Comparison of ENCODE assay signal across 10 mouse cellular contexts in genomic region chr6:31356444-31357191, GRCm38 (mm10). TPM values are rescaled to one million over a fixed set of nuclear protein-coding genes. Genes with fewer than 3 reads are reported as not detected.
DNase-seq lines count a peak whose midpoint lies in the region; ATAC-seq and TF ChIP-seq lines count a peak whose summit lies in the region.
"Had no signal": no experiment of that assay in that cellular context is flagged by ENCODE, and none has a peak within 500 bp of the region (broad histone marks: within the 10 kb centered on the region; RNA-seq: fewer than 3 reads in every experiment).

No protein-coding gene starts in this region.

- no peak overlapping the region for H3K4me3 ChIP-seq in hindbrain, embryonic 10.5 days
- H3K4me3 ChIP-seq in hindbrain, embryonic 11.5 days (ENCODE audit: low read depth, low read length): no peak overlapping the region
- no peak overlapping the region for H3K4me3 ChIP-seq in midbrain, embryonic 12.5 days
- H3K4me3 ChIP-seq in kidney, embryonic 14.5 days (ENCODE audit: low read length): no peak overlapping the region
- H3K4me3 ChIP-seq: erythroblast, embryonic 14.5 days; liver, embryonic 13.5 days had no signal

- WGBS in hindbrain, embryonic 10.5 days: 90% methylated on average over 26 of the region's 26 CpGs
- 88% methylated on average over 26 of the region's 26 CpGs for WGBS in hindbrain, embryonic 11.5 days
- 81% methylated on average over 26 of the region's 26 CpGs for WGBS in midbrain, embryonic 12.5 days
- WGBS in kidney, embryonic 14.5 days: 89% methylated on average over 26 of the region's 26 CpGs

- H3K9ac ChIP-seq in hindbrain, embryonic 11.5 days (ENCODE audit: low read depth, low read length): no peak overlapping the region
- no peak overlapping the region for H3K9ac ChIP-seq in midbrain, embryonic 12.5 days (replicated peaks)
- H3K9ac ChIP-seq in kidney, embryonic 14.5 days (ENCODE audit: low read depth, low read length): no peak overlapping the region
- H3K9ac ChIP-seq: liver, embryonic 13.5 days had no signal

- DNase-seq in hindbrain, embryonic 10.5 days (ENCODE audit: low spot score): no peak
- no peak for DNase-seq in hindbrain, embryonic 11.5 days (ENCODE audit: low spot score)
- peak; percentile 30 for DNase-seq in brain, embryonic 14.5 days (ENCODE audit: low read depth)
- DNase-seq in heart, adult 9 months (ENCODE audit: low spot score in 2 of 2): peak; percentile 63 to 66
- no peak for DNase-seq in testis, postnatal 14 days (ENCODE audit: low spot score)
- DNase-seq: liver, embryonic 13.5 days; thymus, postnatal 14 days had no signal

- H3K4me1 ChIP-seq in hindbrain, embryonic 10.5 days (replicated peaks): peaks cover 12% of the 10 kb centered on the region; the same call in 1 of the 2 replicates
- H3K4me1 ChIP-seq in hindbrain, embryonic 11.5 days (replicated peaks; ENCODE audit: control insufficient read depth, insufficient read depth, low read length): no peaks in the 10 kb centered on the region
- H3K4me1 ChIP-seq in midbrain, embryonic 12.5 days: 0 out of 2 replicates have a peak, but pooled peaks cover 5% of the 10 kb centered on the region
- no peaks in the 10 kb centered on the region for H3K4me1 ChIP-seq in kidney, embryonic 14.5 days (ENCODE audit: control insufficient read depth, insufficient read depth, low read length)
- H3K4me1 ChIP-seq: liver, embryonic 13.5 days had no signal

- no peaks in the 10 kb centered on the region for H3K36me3 ChIP-seq in hindbrain, embryonic 10.5 days
- no peaks in the 10 kb centered on the region for H3K36me3 ChIP-seq in hindbrain, embryonic 11.5 days (ENCODE audit: control insufficient read depth, insufficient read depth, low read length)
- no peaks in the 10 kb centered on the region for H3K36me3 ChIP-seq in midbrain, embryonic 12.5 days
- H3K36me3 ChIP-seq in kidney, embryonic 14.5 days (ENCODE audit: control insufficient read depth, insufficient read depth, low read length): no peaks in the 10 kb centered on the region
- H3K36me3 ChIP-seq: liver, embryonic 13.5 days had no signal

- TF ChIP-seq POLR2A in brain, embryonic 14.5 days (IDR thresholded peaks at IDR 0.05; ENCODE audit: borderline replicate concordance, extremely low read depth, insufficient read depth, insufficient read length, poor library complexity, severe bottlenecking): no peak

- H3K9me3 ChIP-seq in hindbrain, embryonic 10.5 days: no peaks in the 10 kb centered on the region
- no peaks in the 10 kb centered on the region for H3K9me3 ChIP-seq in hindbrain, embryonic 11.5 days (ENCODE audit: control insufficient read depth, low read length)
- H3K9me3 ChIP-seq in midbrain, embryonic 12.5 days: no peaks in the 10 kb centered on the region
- H3K9me3 ChIP-seq in kidney, embryonic 14.5 days (ENCODE audit: control insufficient read depth, low read length): no peaks in the 10 kb centered on the region
- H3K9me3 ChIP-seq: liver, embryonic 13.5 days had no signal

- H3K27ac ChIP-seq in hindbrain, embryonic 10.5 days: peak overlapping the region; percentile 50; the same call in 1 of the 2 replicates
- no peak overlapping the region for H3K27ac ChIP-seq in hindbrain, embryonic 11.5 days (ENCODE audit: low read depth, low read length)
- peak overlapping the region; percentile 66 for H3K27ac ChIP-seq in midbrain, embryonic 12.5 days (replicated peaks)
- H3K27ac ChIP-seq in kidney, embryonic 14.5 days (ENCODE audit: low read depth, low read length): no peak overlapping the region
- H3K27ac ChIP-seq: liver, embryonic 13.5 days had no signal

- no peak for ATAC-seq in hindbrain, embryonic 11.5 days (ENCODE audit: low FRiP score)
- ATAC-seq in midbrain, embryonic 12.5 days (ENCODE audit: low FRiP score, low read depth): no peak
- ATAC-seq in kidney, embryonic 14.5 days (ENCODE audit: low FRiP score, low TSS enrichment): no peak

- TF ChIP-seq CTCF in brain, embryonic 14.5 days (IDR thresholded peaks at IDR 0.05; ENCODE audit: borderline replicate concordance, extremely low read depth, insufficient read depth, insufficient read length): no peak

- H3K4me2 ChIP-seq in hindbrain, embryonic 11.5 days (replicated peaks; ENCODE audit: low read depth, low read length): no peak overlapping the region
- no peak overlapping the region for H3K4me2 ChIP-seq in midbrain, embryonic 12.5 days (replicated peaks)
- no peak overlapping the region for H3K4me2 ChIP-seq in kidney, embryonic 14.5 days (replicated peaks; ENCODE audit: low read depth, low read length)
- H3K4me2 ChIP-seq: liver, embryonic 13.5 days had no signal

- no peaks in the 10 kb centered on the region for H3K27me3 ChIP-seq in hindbrain, embryonic 10.5 days (ENCODE audit: insufficient read depth, poor library complexity, severe bottlenecking)
- H3K27me3 ChIP-seq in hindbrain, embryonic 11.5 days (ENCODE audit: control insufficient read depth, insufficient read depth, low read length): no peaks in the 10 kb centered on the region
- H3K27me3 ChIP-seq in midbrain, embryonic 12.5 days: no peaks in the 10 kb centered on the region
- H3K27me3 ChIP-seq in kidney, embryonic 14.5 days (ENCODE audit: control insufficient read depth, insufficient read depth, low read length): no peaks in the 10 kb centered on the region
- H3K27me3 ChIP-seq: liver, embryonic 13.5 days had no signal

RNA-seq across cellular contexts. Expression of gene Mkln1, which starts 41.9 kb away (rescaled TPM):
- 201 and 212 TPM in 2 replicates for polyA plus RNA-seq in hindbrain, embryonic 10.5 days (2016; fragmentation: Nextera tagmentation; extraction: Ambion mirVana)
- 217 and 227 TPM in 2 replicates for polyA plus RNA-seq in hindbrain, embryonic 11.5 days (2014; fragmentation: Nextera tagmentation; extraction: Ambion mirVana)
- polyA plus RNA-seq in brain, embryonic 14.5 days (2012; rRNA removed): 45.4 and 47.9 TPM in 2 replicates
- 189 and 208 TPM in 2 replicates for polyA plus RNA-seq in midbrain, embryonic 12.5 days (2016; fragmentation: Nextera tagmentation; extraction: Ambion mirVana)
- polyA plus RNA-seq in kidney, embryonic 14.5 days (2014; fragmentation: Nextera tagmentation; extraction: Ambion mirVana): 155 and 212 TPM in 2 replicates

Comparison
In these comparisons a context has a peak if more than half of its experiments do, and no peak if none do; other contexts are left out.
1. H3K27ac ChIP-seq: peak in hindbrain, embryonic 10.5 days (single experiment) and midbrain, embryonic 12.5 days (single experiment); none in hindbrain, embryonic 11.5 days (single experiment) and kidney, embryonic 14.5 days (single experiment).
2. DNase-seq: peak in brain, embryonic 14.5 days (single experiment) and heart, adult 9 months (2 of 2); none in hindbrain, embryonic 10.5 days (single experiment), hindbrain, embryonic 11.5 days (single experiment) and testis, postnatal 14 days (single experiment).